Mouse (Mus musculus) testis, postnatal 14 days (tissue): ENCODE results near the gene Rai14.
"Not testable (repeated sequence)": the region's sequence is repeated elsewhere in the genome, so short reads cannot be mapped to it uniquely, and the experiment has no call there.

Experiments used
- DNase-seq: peaks from one replicate; pipeline ENCODE4 v3.0.0; 2021; ENCODE audit warnings: low spot score

The Rai14 gene

GRCm38 (mm10) chr15:10533361-10533760, 181.1 kb downstream of the Rai14 start:
- DNase-seq: not testable (repeated sequence)

GRCm38 (mm10) chr15:10531352-10531751, 183.1 kb downstream of the Rai14 start:
- no peak for DNase-seq

GRCm38 (mm10) chr15:10525896-10526295, 188.5 kb downstream of the Rai14 start:
- DNase-seq: no peak
